8 mouse cellular contexts compared by ENCODE assay signal in genomic region chr5:148960211-148960610, GRCm38 (mm10). TPM values are rescaled to one million over a fixed set of nuclear protein-coding genes. Genes with fewer than 3 reads are reported as not detected.
A peak's percentile ranks its signal among the peaks of the same experiment; 100 is the strongest.
DNase-seq lines count a peak whose midpoint lies in the region; ATAC-seq lines count a peak whose summit lies in the region.

No protein-coding gene starts in this region.

- no peak overlapping the region for H3K4me2 ChIP-seq in hindbrain, embryonic 14.5 days (replicated peaks)
- H3K4me2 ChIP-seq in intestine, embryonic 16.5 days (ENCODE audit: low read depth, low read length): peak overlapping the region; percentile 98
- peak overlapping the region; percentile 78 for H3K4me2 ChIP-seq in liver, embryonic 16.5 days (ENCODE audit: low read depth, low read length)

- H3K27me3 ChIP-seq in hindbrain, embryonic 10.5 days (ENCODE audit: insufficient read depth, poor library complexity, severe bottlenecking): peaks cover 4% of the 10 kb centered on the region
- no peaks in the 10 kb centered on the region for H3K27me3 ChIP-seq in hindbrain, embryonic 14.5 days (ENCODE audit: control insufficient read depth, insufficient read depth, low read length)
- H3K27me3 ChIP-seq in intestine, embryonic 16.5 days (replicated peaks; ENCODE audit: control insufficient read depth, insufficient read depth, low read length): no peaks in the 10 kb centered on the region
- H3K27me3 ChIP-seq in liver, embryonic 16.5 days (ENCODE audit: control insufficient read depth, insufficient read depth, low read depth, low read length): no peaks in the 10 kb centered on the region

- no peak for ATAC-seq in hindbrain, embryonic 14.5 days (ENCODE audit: low FRiP score)
- no peak for ATAC-seq in intestine, embryonic 16.5 days
- peak; percentile 15; the same call in 1 of the 2 replicates for ATAC-seq in liver, embryonic 16.5 days (ENCODE audit: low read depth)

- H3K9me3 ChIP-seq in hindbrain, embryonic 10.5 days: no peaks in the 10 kb centered on the region
- H3K9me3 ChIP-seq in hindbrain, embryonic 14.5 days (ENCODE audit: control insufficient read depth, low read length): no peaks in the 10 kb centered on the region
- no peaks in the 10 kb centered on the region for H3K9me3 ChIP-seq in intestine, embryonic 16.5 days (ENCODE audit: control insufficient read depth, low read length)
- H3K9me3 ChIP-seq in liver, embryonic 16.5 days (replicated peaks; ENCODE audit: control insufficient read depth, low read length): no peaks in the 10 kb centered on the region

- H3K4me3 ChIP-seq in hindbrain, embryonic 10.5 days: peak overlapping the region; percentile 61; the same call in 1 of the 2 replicates
- H3K4me3 ChIP-seq in hindbrain, embryonic 14.5 days (replicated peaks; ENCODE audit: low read length): no peak overlapping the region
- peak overlapping the region; percentile 51 for H3K4me3 ChIP-seq in intestine, embryonic 16.5 days (ENCODE audit: low read length)
- H3K4me3 ChIP-seq in liver, embryonic 16.5 days (ENCODE audit: low read depth, low read length): peak overlapping the region; percentile 59

- intact Hi-C loops in gastrocnemius, postnatal 36 days (cut with DNase I): no loop called here
- intact Hi-C loops in left cerebral cortex, postnatal 36 days (cut with DNase I): no loop called here

- WGBS in hindbrain, embryonic 10.5 days: 71% methylated on average over 10 of the region's 10 CpGs
- 64% methylated on average over 10 of the region's 10 CpGs for WGBS in hindbrain, embryonic 14.5 days
- WGBS in intestine, embryonic 16.5 days: 59% methylated on average over 10 of the region's 10 CpGs
- WGBS in liver, embryonic 16.5 days (ENCODE audit: insufficient replicate concordance): 68% methylated on average over 10 of the region's 10 CpGs

- H3K36me3 ChIP-seq in hindbrain, embryonic 10.5 days: no peaks in the 10 kb centered on the region
- no peaks in the 10 kb centered on the region for H3K36me3 ChIP-seq in hindbrain, embryonic 14.5 days (replicated peaks; ENCODE audit: control insufficient read depth, insufficient read depth)
- no peaks in the 10 kb centered on the region for H3K36me3 ChIP-seq in intestine, embryonic 16.5 days (ENCODE audit: control insufficient read depth, insufficient read depth, low read length)
- no peaks in the 10 kb centered on the region for H3K36me3 ChIP-seq in liver, embryonic 16.5 days (ENCODE audit: control insufficient read depth, insufficient read depth)

- no peak overlapping the region for H3K27ac ChIP-seq in hindbrain, embryonic 10.5 days
- no peak overlapping the region for H3K27ac ChIP-seq in hindbrain, embryonic 14.5 days
- H3K27ac ChIP-seq in intestine, embryonic 16.5 days (ENCODE audit: low read length): peak overlapping the region; percentile 82
- peak overlapping the region; percentile 85 for H3K27ac ChIP-seq in liver, embryonic 16.5 days (ENCODE audit: low read length)

- H3K4me1 ChIP-seq in hindbrain, embryonic 10.5 days (replicated peaks): peaks cover 19% of the 10 kb centered on the region
- peaks cover 14% of the 10 kb centered on the region for H3K4me1 ChIP-seq in hindbrain, embryonic 14.5 days (replicated peaks; ENCODE audit: control insufficient read depth, insufficient read depth, low read length)
- H3K4me1 ChIP-seq in intestine, embryonic 16.5 days (ENCODE audit: control insufficient read depth, insufficient read depth, low read length): peaks cover 12% of the 10 kb centered on the region
- peaks cover 18% of the 10 kb centered on the region for H3K4me1 ChIP-seq in liver, embryonic 16.5 days (ENCODE audit: control insufficient read depth, low read depth, low read length)

- H3K9ac ChIP-seq in hindbrain, embryonic 14.5 days: no peak overlapping the region
- peak overlapping the region; percentile 68 for H3K9ac ChIP-seq in intestine, embryonic 16.5 days (ENCODE audit: low read depth, low read length)
- peak overlapping the region; percentile 53; the same call in 1 of the 2 replicates for H3K9ac ChIP-seq in liver, embryonic 16.5 days (ENCODE audit: low read depth, low read length)

- no peak for DNase-seq in hindbrain, embryonic 10.5 days (ENCODE audit: low spot score)
- DNase-seq in hindbrain, embryonic 14.5 days (ENCODE audit: low spot score): no peak
- DNase-seq in brain, adult 2 months (ENCODE audit: low read depth, low spot score): peak; percentile 19
- no peak for DNase-seq in gastrocnemius, postnatal 36 days
- no peak for DNase-seq in frontal cortex, postnatal 14 days (ENCODE audit: low spot score in 2 of 2)
- DNase-seq in left cerebral cortex, postnatal 36 days (ENCODE audit: low spot score in 2 of 2): no peak

RNA-seq across cellular contexts. Expression of gene Katnal1, which starts 31.1 kb away (rescaled TPM):
- 22.4 and 23.6 TPM in 2 replicates for polyA plus RNA-seq in hindbrain, embryonic 10.5 days (2016; fragmentation: Nextera tagmentation; extraction: Ambion mirVana)
- 38.0 and 40.9 TPM in 2 replicates for polyA plus RNA-seq in hindbrain, embryonic 14.5 days (2014; fragmentation: Nextera tagmentation; extraction: Ambion mirVana)
- 6.4 and 6.9 TPM in 2 replicates for polyA plus RNA-seq in intestine, embryonic 16.5 days (2015; fragmentation: Nextera tagmentation; extraction: Ambion mirVana)
- polyA plus RNA-seq in liver, embryonic 16.5 days (2015; fragmentation: Nextera tagmentation; extraction: Ambion mirVana): 6.7 and 7.4 TPM in 2 replicates
- 1 to 10 TPM; 4.3 to 5.0 TPM for total RNA-seq in gastrocnemius, postnatal 36 days (2021)
- total RNA-seq in left cerebral cortex, postnatal 36 days (2021): 10 to 100 TPM; 69.5 to 72.8 TPM

RNA-seq across cellular contexts. Expression of gene Gm42791, which starts 34.7 kb away (rescaled TPM):
- polyA plus RNA-seq in hindbrain, embryonic 10.5 days (2016; fragmentation: Nextera tagmentation; extraction: Ambion mirVana): 1.6 and 3.8 TPM in 2 replicates
- 0.33 and 2.6 TPM in 2 replicates for polyA plus RNA-seq in hindbrain, embryonic 14.5 days (2014; fragmentation: Nextera tagmentation; extraction: Ambion mirVana)
- 0.80 and 1.0 TPM in 2 replicates for polyA plus RNA-seq in intestine, embryonic 16.5 days (2015; fragmentation: Nextera tagmentation; extraction: Ambion mirVana)
- polyA plus RNA-seq in liver, embryonic 16.5 days (2015; fragmentation: Nextera tagmentation; extraction: Ambion mirVana): 0.53 and 1.1 TPM in 2 replicates
- total RNA-seq in gastrocnemius, postnatal 36 days (2021): 1 to 10 TPM; 1.4 to 2.5 TPM
- total RNA-seq in left cerebral cortex, postnatal 36 days (2021): 10 to 100 TPM; 14.8 to 36.1 TPM

Comparison
In these comparisons a context has a peak if more than half of its experiments do, and no peak if none do; other contexts are left out.
1. H3K27ac ChIP-seq: peak in intestine, embryonic 16.5 days (single experiment) and liver, embryonic 16.5 days (single experiment); none in hindbrain, embryonic 10.5 days (single experiment) and hindbrain, embryonic 14.5 days (single experiment).